Mouse (Mus musculus): ENCODE measurements at regions not wholly inside any gene's neighbourhood (a gene's known extent, or its start where the extent isn't known, plus 50 kb on each side); places are given as distances from the start of the nearest gene placed in this dataset.

- TF ChIP-seq CTCF (IDR thresholded peaks at IDR 0.05) (no peak), EP300 (IDR thresholded peaks at IDR 0.05) (no peak)
Observed at GRCm38 (mm10) chr4:131062592-131062991, 118.4 kb downstream of the Matn1 start.
